Mouse (Mus musculus) cerebellum, adult (tissue): ENCODE results near the gene Dnmt3a.

Source experiments
- ATAC-seq: cut with Nextera tagmentation; 2 replicates; pipeline ENCODE4 v1.9.2; 2017; ENCODE audit warnings: mild to moderate bottlenecking, moderate library complexity, mixed read lengths; ENCODE audit not compliant: insufficient number of reproducible peaks, low FRiP score, low TSS enrichment

Dnmt3a gene

GRCm38 (mm10) chr12:3871637-3872036 is 65.8 kb downstream of the Dnmt3a start:
- peak; percentile 53; the same call in 1 of the 2 replicates for ATAC-seq

- no peak for ATAC-seq
Measured at GRCm38 (mm10) chr12:3872410-3873230, 66.8 kb downstream of the Dnmt3a start.

GRCm38 (mm10) chr12:3875474-3875873 is 69.7 kb downstream of the Dnmt3a start:
- ATAC-seq: no peak

GRCm38 (mm10) chr12:3877376-3877775 is 71.6 kb downstream of the Dnmt3a start:
- ATAC-seq: no peak

GRCm38 (mm10) chr12:3881474-3881873 is 75.7 kb downstream of the Dnmt3a start:
- ATAC-seq: no peak

GRCm38 (mm10) chr12:3884892-3885493 is 79.2 kb downstream of the Dnmt3a start:
- no peak for ATAC-seq

GRCm38 (mm10) chr12:3886601-3887000 is 80.8 kb downstream of the Dnmt3a start:
- no peak for ATAC-seq

- peak; percentile 86 for ATAC-seq
Measured at GRCm38 (mm10) chr12:3887515-3888325, 81.9 kb downstream of the Dnmt3a start.

- 0 out of 2 replicates have a peak, but pooled peaks have one; percentile 18 for ATAC-seq
Measured at GRCm38 (mm10) chr12:3889875-3890635, 84.2 kb downstream of the Dnmt3a start.

- no peak for ATAC-seq
Measured at GRCm38 (mm10) chr12:3890753-3891751, 85.2 kb downstream of the Dnmt3a start.

GRCm38 (mm10) chr12:3891779-3892239 is 86.0 kb downstream of the Dnmt3a start:
- ATAC-seq: no peak

- ATAC-seq: no peak
Measured at GRCm38 (mm10) chr12:3892240-3893059, 86.6 kb downstream of the Dnmt3a start.

GRCm38 (mm10) chr12:3893335-3893734 is 87.5 kb downstream of the Dnmt3a start:
- no peak for ATAC-seq

GRCm38 (mm10) chr12:3894525-3894924 is 88.7 kb downstream of the Dnmt3a start:
- no peak for ATAC-seq

- no peak for ATAC-seq
Measured at GRCm38 (mm10) chr12:3897057-3897545, 91.3 kb downstream of the Dnmt3a start.

GRCm38 (mm10) chr12:3898811-3899210 is 93.0 kb downstream of the Dnmt3a start:
- no peak for ATAC-seq

- ATAC-seq: no peak
Measured at GRCm38 (mm10) chr12:3905436-3905835, 99.6 kb downstream of the Dnmt3a start.

- ATAC-seq: no peak
Measured at GRCm38 (mm10) chr12:3906308-3906707, 100.5 kb downstream of the Dnmt3a start.
